Mouse (Mus musculus) Muller cell, postnatal 12 days (primary cell): ENCODE measurements at regions not wholly inside any gene's neighbourhood (a gene's known extent, or its start where the extent isn't known, plus 50 kb on each side); places are given as distances from the start of the nearest gene placed in this dataset.

ENCODE experiments used
- DNase-seq: peaks from one replicate; pipeline ENCODE4 v3.0.0-alpha.2; 2015; ENCODE audit errors: inconsistent ontology term

DNA sequence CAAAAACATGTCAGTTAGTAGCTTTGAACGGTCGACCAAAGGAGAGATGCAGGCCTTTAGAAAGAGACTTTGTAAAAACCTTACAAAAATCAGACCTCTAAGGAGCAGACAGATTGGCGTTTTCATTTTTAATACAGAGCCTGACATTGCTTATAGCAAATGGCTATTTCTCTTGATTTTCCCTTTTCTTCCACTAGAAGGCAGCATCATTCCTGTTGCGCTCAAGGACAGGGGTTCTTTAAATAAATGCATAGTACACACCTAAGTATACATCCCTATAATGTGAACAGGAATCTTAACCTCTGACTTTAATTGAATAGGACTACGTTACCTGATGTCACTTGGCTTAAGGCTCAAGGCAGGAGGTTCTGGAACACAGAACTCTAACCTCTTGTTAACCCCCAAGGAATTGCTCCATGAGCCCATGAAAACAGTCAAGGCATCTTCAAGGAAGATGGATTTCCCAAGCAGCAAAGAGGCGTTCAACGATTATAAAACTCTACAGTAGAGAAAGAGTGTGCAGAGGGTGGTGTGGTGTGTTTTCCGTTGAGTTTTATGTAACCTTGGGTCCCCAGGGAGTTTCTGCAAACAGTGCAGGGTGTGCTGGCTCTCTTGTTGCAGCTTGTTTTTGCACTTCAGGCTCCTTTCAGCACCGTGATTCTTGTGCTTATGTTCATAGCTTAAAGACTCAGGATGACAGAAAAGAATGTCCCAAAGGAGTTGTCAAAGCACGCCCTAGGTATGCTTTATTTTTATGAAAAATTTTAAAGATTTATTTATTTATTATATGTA, 124.1 kb upstream of the Zfp648 start:
- DNase-seq, result no peak

DNA sequence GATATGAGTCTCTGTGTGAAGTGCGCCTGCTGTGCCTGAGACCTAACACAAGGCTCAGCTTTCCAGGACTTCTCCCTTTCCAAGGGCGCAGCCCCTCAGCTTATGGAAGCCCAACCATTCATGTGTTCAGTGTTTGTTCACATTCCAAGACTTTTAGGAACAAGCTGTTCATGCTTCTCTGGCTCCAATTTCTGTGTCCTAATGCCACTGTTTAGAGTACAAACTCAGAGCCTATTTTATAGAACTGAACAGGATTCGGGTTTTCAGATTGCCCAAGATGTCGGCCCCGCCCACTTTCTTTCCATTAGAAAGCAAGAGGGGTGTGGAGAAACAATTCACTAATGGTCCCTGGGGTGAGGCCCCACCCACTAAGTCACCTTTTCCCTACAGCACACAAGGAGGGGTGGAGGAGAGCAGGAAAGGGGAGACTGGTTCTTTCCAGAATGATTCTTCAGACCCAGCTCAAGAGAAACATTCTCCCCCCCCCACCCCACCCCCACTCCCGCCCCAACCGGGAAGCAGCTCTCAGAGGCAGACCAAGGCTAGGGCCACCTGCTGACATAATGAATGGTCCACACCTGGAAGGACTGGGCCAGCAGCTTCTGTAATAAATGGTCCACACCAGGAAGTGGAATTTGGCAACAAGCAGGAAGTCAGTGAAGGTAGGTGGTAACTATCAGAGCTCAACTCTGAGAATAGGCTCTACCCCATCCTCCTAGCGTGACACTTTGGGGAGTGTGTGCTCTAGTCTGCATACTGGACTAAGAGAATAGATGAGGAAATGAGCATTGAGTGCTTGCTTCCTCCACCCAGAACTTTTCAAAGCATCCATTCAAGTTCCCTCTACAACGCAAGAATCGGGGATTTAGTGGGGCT, 120.2 kb upstream of the Zfp648 start:
- DNase-seq, result no peak

GRCm38 (mm10) chr1:154086145-154086544, 114.8 kb upstream of the Zfp648 start:
- no peak for DNase-seq

DNA sequence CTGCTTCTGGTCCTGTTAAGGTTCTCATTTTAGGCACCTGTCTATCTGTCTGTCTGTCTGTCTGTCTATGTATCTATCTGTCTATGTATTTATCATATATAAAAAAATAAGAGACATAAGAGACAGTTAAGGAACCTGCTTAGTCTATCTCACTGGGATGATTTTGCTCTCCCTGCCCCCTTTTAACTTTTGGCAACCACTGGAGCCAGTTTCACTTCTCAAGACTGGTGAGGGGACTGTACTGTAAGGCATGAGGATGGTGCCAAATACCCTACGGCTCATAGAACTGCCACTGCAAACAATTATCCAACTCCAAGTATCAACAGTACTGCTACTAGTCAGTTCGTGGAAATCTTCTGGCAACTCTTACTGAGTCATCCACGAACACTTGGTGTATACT, 111.2 kb upstream of the Zfp648 start:
- DNase-seq, result no peak

GRCm38 (mm10) chr1:154090521-154091490, 110.2 kb upstream of the Zfp648 start:
- DNase-seq, result no peak

GRCm38 (mm10) chr1:154093549-154093948, 107.4 kb upstream of the Zfp648 start:
- DNase-seq, result no peak

- no peak for DNase-seq
Observed at GRCm38 (mm10) chr1:154094357-154094756, 106.6 kb upstream of the Zfp648 start.

DNA sequence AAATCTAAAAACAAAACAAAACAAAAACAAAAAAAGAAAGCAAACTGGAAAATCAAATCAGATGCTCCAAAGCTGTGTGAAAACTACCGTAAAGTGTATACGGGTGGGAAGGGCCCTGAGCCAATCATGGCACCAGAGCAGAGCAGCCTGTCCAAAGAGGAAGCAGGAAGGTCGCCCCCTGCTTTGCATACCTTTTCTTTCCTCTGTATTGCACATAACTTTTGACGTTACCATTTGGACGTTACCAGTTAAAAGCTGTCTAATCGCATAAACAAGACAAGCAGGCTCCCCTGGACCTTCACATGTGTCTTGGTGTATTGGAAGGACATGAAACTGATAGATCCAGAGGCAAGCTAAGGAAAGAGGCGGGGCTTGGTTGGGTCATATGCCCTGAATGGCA, 104.9 kb upstream of the Zfp648 start:
- DNase-seq, result no peak

DNA sequence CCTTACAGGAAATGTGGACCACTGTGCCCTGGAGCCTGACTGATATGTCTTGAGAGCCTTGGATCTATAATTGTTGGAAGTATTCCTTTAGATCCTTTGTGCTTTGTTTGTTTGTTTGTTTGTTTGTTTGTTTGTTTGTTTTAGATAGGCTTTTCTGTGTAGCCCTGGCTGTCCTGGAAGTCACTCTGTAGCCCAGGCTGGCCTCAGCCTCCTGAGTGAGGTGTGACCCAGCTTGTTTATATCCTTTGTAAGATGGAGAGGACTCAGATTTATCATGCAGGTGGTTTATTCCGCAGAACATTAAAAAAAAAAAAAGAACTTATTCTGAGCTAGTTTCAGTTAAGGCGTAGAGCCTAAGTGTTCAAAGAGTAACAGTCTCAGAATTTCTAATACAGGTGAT, 104.1 kb upstream of the Zfp648 start:
- no peak for DNase-seq

DNA sequence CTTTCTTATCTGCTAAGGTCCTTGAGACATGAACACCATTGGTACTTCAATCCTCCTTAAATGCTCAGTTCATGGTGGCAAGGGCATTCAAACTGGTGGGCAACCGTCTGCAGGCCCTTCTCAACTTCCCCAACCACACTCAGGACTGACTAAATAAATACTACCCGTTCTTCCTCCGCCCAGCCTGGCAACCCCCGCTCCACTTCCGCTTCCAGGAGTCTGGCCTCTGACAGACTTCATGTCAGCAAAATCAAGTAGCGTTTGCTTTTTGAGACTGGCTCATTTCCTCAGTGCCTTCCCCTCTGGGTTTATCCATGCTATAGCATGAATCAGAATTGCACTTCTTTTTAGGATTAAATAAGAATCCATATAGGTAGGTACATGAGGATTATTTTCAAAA, 103.3 kb upstream of the Zfp648 start:
- DNase-seq, result no peak

DNA sequence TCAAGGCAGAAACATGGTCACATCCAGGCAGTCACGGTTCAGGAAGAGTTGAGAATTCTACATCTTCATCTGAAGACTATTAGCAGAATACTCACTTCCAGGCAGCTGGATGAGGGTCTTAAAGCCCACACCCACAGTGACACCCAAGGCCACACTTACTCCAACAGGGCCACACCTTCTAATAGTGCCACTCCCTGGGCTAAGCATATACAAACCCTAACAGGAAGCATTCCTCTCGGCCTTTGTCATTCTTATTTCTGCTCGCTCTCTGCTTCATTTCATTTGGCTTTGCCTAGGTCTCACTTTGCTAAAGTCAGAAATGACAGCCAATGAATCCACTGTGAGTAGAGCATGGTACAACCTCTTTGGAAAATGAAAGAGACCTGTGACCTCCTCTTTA, 100.4 kb upstream of the Zfp648 start:
- DNase-seq, result no peak

GRCm38 (mm10) chr1:154101433-154101832, 99.6 kb upstream of the Zfp648 start:
- DNase-seq, result no peak

GRCm38 (mm10) chr1:154102191-154102590, 98.8 kb upstream of the Zfp648 start:
- DNase-seq, result no peak

GRCm38 (mm10) chr1:154102871-154103596, 98.0 kb upstream of the Zfp648 start:
- peak; percentile 81 for DNase-seq

DNA sequence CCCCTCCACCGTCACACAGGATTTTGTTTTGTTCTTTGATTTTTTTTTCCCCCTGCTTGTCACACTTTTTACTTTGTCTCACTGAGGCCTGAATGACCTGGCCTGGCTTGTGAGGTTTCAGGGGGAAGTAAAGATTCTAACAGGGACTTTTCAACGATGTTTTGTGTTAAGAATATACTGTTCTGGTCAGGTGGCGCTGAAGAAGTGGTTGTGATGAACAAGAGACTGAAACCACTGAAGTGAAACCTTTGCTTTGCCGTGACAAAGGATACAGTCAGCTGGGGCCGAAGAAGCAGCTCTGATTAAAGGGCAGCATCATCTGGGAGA, 97.4 kb upstream of the Zfp648 start:
- DNase-seq, result no peak

DNA sequence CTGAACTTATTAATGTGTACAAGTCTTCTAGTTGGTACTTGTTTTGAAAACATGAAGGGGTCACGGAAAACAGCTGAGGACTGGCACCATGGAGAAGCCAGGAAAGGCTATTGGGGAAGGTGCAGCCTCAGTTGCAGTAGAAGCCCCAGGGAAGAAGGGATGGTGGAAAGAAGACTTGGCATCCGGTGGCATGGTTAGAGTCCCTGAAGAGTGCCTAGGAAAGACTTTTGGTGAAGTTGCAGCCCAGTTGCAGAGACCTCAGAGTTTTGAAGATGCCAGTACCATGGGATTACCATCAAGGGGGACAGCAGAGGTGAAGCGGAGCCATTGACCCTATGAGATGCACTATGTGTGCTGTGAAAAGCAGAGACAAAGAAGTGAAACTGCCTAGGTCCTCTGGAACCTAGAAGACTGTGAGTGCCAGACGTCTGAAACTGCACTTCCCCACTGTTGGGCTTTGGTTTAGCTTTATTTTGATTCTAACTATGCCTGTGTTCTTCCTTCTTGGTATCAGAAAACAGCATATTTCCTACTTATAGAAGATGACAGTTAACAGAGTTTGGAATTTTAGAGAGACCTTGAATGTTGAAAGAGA, 96.9 kb upstream of the Zfp648 start:
- no peak for DNase-seq

- DNase-seq, result no peak
Observed at GRCm38 (mm10) chr1:154104779-154105178, 96.2 kb upstream of the Zfp648 start.

- DNase-seq, result peak; percentile 67
Observed at GRCm38 (mm10) chr1:154112500-154112899, 88.5 kb upstream of the Zfp648 start.

DNA sequence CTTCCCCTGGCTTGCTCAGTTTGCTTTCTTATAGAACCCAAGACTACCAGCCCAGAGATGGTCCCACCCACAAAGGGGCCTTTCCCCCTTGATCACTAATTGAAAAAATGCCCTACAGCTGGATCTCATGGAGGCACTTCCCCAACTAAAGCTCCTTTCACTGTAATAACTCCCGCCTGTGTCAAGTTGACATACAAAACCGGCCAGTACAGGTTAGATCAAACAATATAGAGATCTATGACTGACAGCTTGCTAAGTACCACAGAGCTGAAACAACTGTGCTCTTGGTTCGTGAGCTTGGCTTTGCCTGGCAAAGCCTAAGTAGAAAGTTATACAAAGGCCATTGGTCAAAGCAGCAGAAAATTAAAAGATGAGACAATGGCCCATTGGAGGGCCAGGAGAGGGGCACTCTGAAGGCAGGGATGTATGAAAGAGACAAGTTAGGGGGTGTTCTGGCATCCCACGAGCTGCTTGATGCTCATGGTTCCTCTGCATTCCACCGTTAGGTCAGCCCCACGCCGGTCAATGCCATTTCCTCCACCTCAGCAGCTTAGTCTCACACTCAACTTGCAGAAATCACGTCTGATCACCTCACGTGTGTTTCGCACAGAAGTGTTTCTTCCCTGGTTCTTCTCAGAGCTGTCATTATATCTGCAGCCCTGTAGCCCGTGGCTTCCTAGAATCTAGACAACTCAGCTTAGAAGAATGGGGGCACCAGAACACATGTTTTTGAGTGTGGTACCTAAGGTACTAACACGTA, 87.5 kb upstream of the Zfp648 start:
- no peak for DNase-seq

DNA sequence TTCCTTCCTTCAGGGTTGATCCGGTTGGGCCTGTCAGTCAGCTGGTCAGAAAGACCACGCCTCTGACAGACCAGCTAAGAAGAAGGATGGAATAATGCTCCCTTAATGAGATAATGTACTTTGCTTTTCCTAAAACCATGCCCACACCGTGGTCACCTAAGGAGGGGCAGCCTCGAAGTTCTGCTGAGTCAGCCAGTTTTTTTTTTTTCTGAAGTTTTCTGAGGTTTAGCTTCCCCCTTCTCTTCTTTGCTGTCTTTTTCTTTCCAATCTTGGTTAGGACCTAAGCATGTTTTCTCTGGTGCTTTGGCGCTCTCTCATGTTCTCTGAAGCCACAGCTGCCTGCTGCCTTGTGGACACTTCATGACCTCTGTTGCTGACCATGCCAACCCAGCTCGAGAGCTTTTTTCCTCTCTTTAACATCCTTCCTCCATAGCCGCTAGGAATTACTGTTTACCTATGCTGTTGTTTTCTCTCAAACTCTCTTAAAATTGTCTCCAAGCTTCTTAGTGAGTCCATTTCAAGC, 84.7 kb upstream of the Zfp648 start:
- no peak for DNase-seq
